Mouse (Mus musculus): ENCODE measurements around the gene Fam19a1. TPM values are rescaled to one million over a fixed set of nuclear protein-coding genes. Genes with fewer than 3 reads are reported as not detected.

The Fam19a1 gene
- polyA plus RNA-seq, 1 experiment = 4.0 TPM

GRCm38 (mm10) chr6:96384441-96384840 lies 271.5 kb downstream of the Fam19a1 start:
- TF ChIP-seq CTCF (IDR thresholded peaks at IDR 0.05; ENCODE audit: borderline replicate concordance, insufficient read depth, low read depth, low read length) (no peak), POLR2A (IDR thresholded peaks at IDR 0.05; ENCODE audit: borderline replicate concordance, insufficient read depth, low read length) (no peak)
- DNase-seq = no peak
- Histone ChIP-seq H3K4me1 (ENCODE audit: control insufficient read depth, insufficient read depth, low read length) (no peaks in the 10 kb centered on the region), H3K4me3 (replicated peaks; ENCODE audit: insufficient read depth, low read depth, low read length) (no peak overlapping the region), H3K27me3 (ENCODE audit: control insufficient read depth, insufficient read depth, low read length) (no peaks in the 10 kb centered on the region), H3K27ac (ENCODE audit: insufficient read depth, low read length) (no peak overlapping the region)
- WGBS = 69% methylated on average over 1 of the region's 1 CpGs

GRCm38 (mm10) chr6:96418866-96419265 lies 305.9 kb downstream of the Fam19a1 start:
- H3K4me1 ChIP-seq (ENCODE audit: control insufficient read depth, insufficient read depth, low read length) = no peaks in the 10 kb centered on the region

GRCm38 (mm10) chr6:96419704-96420382 lies 306.9 kb downstream of the Fam19a1 start:
- no peak overlapping the region for H3K27ac ChIP-seq (ENCODE audit: insufficient read depth, low read length)
- no peaks in the 10 kb centered on the region for H3K4me1 ChIP-seq (ENCODE audit: control insufficient read depth, insufficient read depth, low read length)
- TF ChIP-seq POLR2A (IDR thresholded peaks at IDR 0.05; ENCODE audit: borderline replicate concordance, insufficient read depth, low read length) (no peak), CTCF (IDR thresholded peaks at IDR 0.05; ENCODE audit: borderline replicate concordance, insufficient read depth, low read depth, low read length) (no peak)
- DNase-seq = no peak
- H3K4me3 ChIP-seq (replicated peaks; ENCODE audit: insufficient read depth, low read depth, low read length) = no peak overlapping the region
- WGBS = 66% methylated on average over 5 of the region's 5 CpGs
- no peaks in the 10 kb centered on the region for H3K27me3 ChIP-seq (ENCODE audit: control insufficient read depth, insufficient read depth, low read length)

More at GRCm38 (mm10) chr6:96418866-96419265, 305.9 kb downstream of the Fam19a1 start:
- 36% methylated on average over 4 of the region's 4 CpGs for WGBS
- H3K27me3 ChIP-seq (ENCODE audit: control insufficient read depth, insufficient read depth, low read length) = no peaks in the 10 kb centered on the region
- no peak for DNase-seq
- H3K4me3 ChIP-seq (replicated peaks; ENCODE audit: insufficient read depth, low read depth, low read length) = no peak overlapping the region
- no peak overlapping the region for H3K27ac ChIP-seq (ENCODE audit: insufficient read depth, low read length)
- TF ChIP-seq CTCF (IDR thresholded peaks at IDR 0.05; ENCODE audit: borderline replicate concordance, insufficient read depth, low read depth, low read length) (no peak), POLR2A (IDR thresholded peaks at IDR 0.05; ENCODE audit: borderline replicate concordance, insufficient read depth, low read length) (no peak)

GRCm38 (mm10) chr6:96420515-96420914 lies 307.6 kb downstream of the Fam19a1 start:
- H3K4me3 ChIP-seq (replicated peaks; ENCODE audit: insufficient read depth, low read depth, low read length) = no peak overlapping the region
- no peaks in the 10 kb centered on the region for H3K4me1 ChIP-seq (ENCODE audit: control insufficient read depth, insufficient read depth, low read length)
- no peaks in the 10 kb centered on the region for H3K27me3 ChIP-seq (ENCODE audit: control insufficient read depth, insufficient read depth, low read length)
- H3K27ac ChIP-seq (ENCODE audit: insufficient read depth, low read length) = no peak overlapping the region
- no peak for TF ChIP-seq POLR2A (IDR thresholded peaks at IDR 0.05; ENCODE audit: borderline replicate concordance, insufficient read depth, low read length)
- no peak for TF ChIP-seq CTCF (IDR thresholded peaks at IDR 0.05; ENCODE audit: borderline replicate concordance, insufficient read depth, low read depth, low read length)
- WGBS = 6% methylated on average over 2 of the region's 2 CpGs
- no peak for DNase-seq

GRCm38 (mm10) chr6:96429390-96429789 lies 316.4 kb downstream of the Fam19a1 start:
- DNase-seq = no peak
- TF ChIP-seq CTCF (IDR thresholded peaks at IDR 0.05; ENCODE audit: borderline replicate concordance, insufficient read depth, low read depth, low read length) (no peak), POLR2A (IDR thresholded peaks at IDR 0.05; ENCODE audit: borderline replicate concordance, insufficient read depth, low read length) (no peak)
- Histone ChIP-seq H3K27ac (ENCODE audit: insufficient read depth, low read length) (no peak overlapping the region), H3K27me3 (ENCODE audit: control insufficient read depth, insufficient read depth, low read length) (no peaks in the 10 kb centered on the region), H3K4me1 (ENCODE audit: control insufficient read depth, insufficient read depth, low read length) (no peaks in the 10 kb centered on the region), H3K4me3 (replicated peaks; ENCODE audit: insufficient read depth, low read depth, low read length) (no peak overlapping the region)
- WGBS = 48% methylated on average over 6 of the region's 6 CpGs

- Histone ChIP-seq H3K4me3 (replicated peaks; ENCODE audit: insufficient read depth, low read depth, low read length) (no peak overlapping the region), H3K4me1 (ENCODE audit: control insufficient read depth, insufficient read depth, low read length) (no peaks in the 10 kb centered on the region), H3K27ac (ENCODE audit: insufficient read depth, low read length) (no peak overlapping the region), H3K27me3 (ENCODE audit: control insufficient read depth, insufficient read depth, low read length) (no peaks in the 10 kb centered on the region)
- DNase-seq = no peak
- TF ChIP-seq POLR2A (IDR thresholded peaks at IDR 0.05; ENCODE audit: borderline replicate concordance, insufficient read depth, low read length) (no peak), CTCF (IDR thresholded peaks at IDR 0.05; ENCODE audit: borderline replicate concordance, insufficient read depth, low read depth, low read length) (no peak)
- 73% methylated on average over 3 of the region's 3 CpGs for WGBS
Measured at GRCm38 (mm10) chr6:96432397-96432796, 319.4 kb downstream of the Fam19a1 start.

- Histone ChIP-seq H3K27ac (ENCODE audit: insufficient read depth, low read length) (no peak overlapping the region), H3K4me3 (replicated peaks; ENCODE audit: insufficient read depth, low read depth, low read length) (no peak overlapping the region), H3K27me3 (ENCODE audit: control insufficient read depth, insufficient read depth, low read length) (no peaks in the 10 kb centered on the region), H3K4me1 (ENCODE audit: control insufficient read depth, insufficient read depth, low read length) (no peaks in the 10 kb centered on the region)
- no peak for TF ChIP-seq CTCF (IDR thresholded peaks at IDR 0.05; ENCODE audit: borderline replicate concordance, insufficient read depth, low read depth, low read length)
- WGBS = 69% methylated on average over 1 of the region's 1 CpGs
- no peak for DNase-seq
Measured at GRCm38 (mm10) chr6:96433896-96434295, 320.9 kb downstream of the Fam19a1 start.

GRCm38 (mm10) chr6:96435545-96435944 lies 322.6 kb downstream of the Fam19a1 start:
- Histone ChIP-seq H3K27me3 (ENCODE audit: control insufficient read depth, insufficient read depth, low read length) (no peaks in the 10 kb centered on the region), H3K27ac (ENCODE audit: insufficient read depth, low read length) (no peak overlapping the region), H3K4me3 (replicated peaks; ENCODE audit: insufficient read depth, low read depth, low read length) (no peak overlapping the region), H3K4me1 (ENCODE audit: control insufficient read depth, insufficient read depth, low read length) (no peaks in the 10 kb centered on the region)
- TF ChIP-seq CTCF (IDR thresholded peaks at IDR 0.05; ENCODE audit: borderline replicate concordance, insufficient read depth, low read depth, low read length) = no peak
- TF ChIP-seq POLR2A (IDR thresholded peaks at IDR 0.05; ENCODE audit: borderline replicate concordance, insufficient read depth, low read length) = no peak
- WGBS = 86% methylated on average over 2 of the region's 2 CpGs
- no peak for DNase-seq
